Mouse (Mus musculus): ENCODE measurements around the gene Slc35f3. TPM values are rescaled to one million over a fixed set of nuclear protein-coding genes. Genes with fewer than 3 reads are reported as not detected.
A peak's percentile ranks its signal among the peaks of the same experiment; 100 is the strongest.

Slc35f3 gene
- 1.0 and 1.2 TPM in 2 replicates for polyA plus RNA-seq (2015; fragmentation: Nextera tagmentation; extraction: Ambion mirVana)

DNA sequence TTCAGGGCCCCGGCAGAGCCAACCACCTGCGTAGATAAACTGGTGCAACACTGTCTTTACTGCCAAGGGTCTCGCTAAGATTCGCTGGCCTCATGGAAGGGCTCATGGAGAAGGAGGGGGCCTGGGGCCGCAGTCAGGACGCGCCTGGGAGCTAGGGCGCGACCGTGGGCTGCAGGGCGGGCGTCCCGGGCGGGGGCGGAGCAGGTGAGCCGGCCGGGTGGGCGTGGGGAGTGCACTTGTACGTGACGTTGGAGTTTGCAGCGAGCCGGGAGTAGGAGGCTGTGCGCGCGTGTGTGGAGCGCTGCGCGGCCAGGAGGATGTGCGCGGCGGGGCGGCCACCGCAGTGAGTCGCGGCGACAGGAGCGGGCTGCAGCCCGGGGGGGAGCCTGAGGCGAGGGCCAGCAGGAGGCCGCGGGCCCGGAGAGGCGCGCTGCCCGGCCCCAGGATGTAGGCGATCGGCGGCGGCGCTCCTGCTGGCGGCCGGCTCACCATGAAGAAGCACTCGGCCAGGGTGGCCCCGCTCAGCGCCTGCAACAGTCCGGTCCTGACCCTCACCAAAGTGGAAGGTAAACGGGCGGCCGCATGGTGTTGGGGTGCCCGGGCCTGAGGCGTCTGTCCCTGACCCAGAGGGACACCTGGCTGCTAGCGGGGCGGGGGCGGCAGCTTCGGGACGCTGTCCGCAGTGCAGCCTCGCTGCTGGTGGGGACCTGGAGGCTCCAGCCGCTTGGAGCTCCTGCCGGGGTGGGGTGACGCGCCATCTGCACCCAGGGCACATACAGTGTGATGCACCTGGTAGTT lies at the start of gene Slc35f3:
TSS of gene Slc35f3 (plus strand) at position 263 of the 798 bp plus-strand sequence.
- peak within 1 kb of the TSS; percentile 56 for H3K4me3 ChIP-seq (replicated peaks; ENCODE audit: low read length)
- H3K27ac ChIP-seq (ENCODE audit: low read length): no peak within 1 kb of the TSS
- peak within 1 kb of the TSS; percentile 64 for H3K9ac ChIP-seq (replicated peaks; ENCODE audit: low read depth, low read length)
- peak; percentile 87 for ATAC-seq
- WGBS: under 1% methylated on average over 70 of the region's 72 CpGs
- peaks cover 6% of the 10 kb centered on the region for H3K4me1 ChIP-seq (replicated peaks; ENCODE audit: control insufficient read depth, insufficient read depth, low read length)
- no peaks in the 10 kb centered on the region for H3K36me3 ChIP-seq (ENCODE audit: control insufficient read depth, insufficient read depth)
- H3K4me2 ChIP-seq (ENCODE audit: low read length): peak within 1 kb of the TSS; percentile 99
- H3K27me3 ChIP-seq (replicated peaks; ENCODE audit: control insufficient read depth, insufficient read depth, low read length): peaks cover 12% of the 10 kb centered on the region
- H3K9me3 ChIP-seq (ENCODE audit: control insufficient read depth, low read length): no peaks in the 10 kb centered on the region

DNA sequence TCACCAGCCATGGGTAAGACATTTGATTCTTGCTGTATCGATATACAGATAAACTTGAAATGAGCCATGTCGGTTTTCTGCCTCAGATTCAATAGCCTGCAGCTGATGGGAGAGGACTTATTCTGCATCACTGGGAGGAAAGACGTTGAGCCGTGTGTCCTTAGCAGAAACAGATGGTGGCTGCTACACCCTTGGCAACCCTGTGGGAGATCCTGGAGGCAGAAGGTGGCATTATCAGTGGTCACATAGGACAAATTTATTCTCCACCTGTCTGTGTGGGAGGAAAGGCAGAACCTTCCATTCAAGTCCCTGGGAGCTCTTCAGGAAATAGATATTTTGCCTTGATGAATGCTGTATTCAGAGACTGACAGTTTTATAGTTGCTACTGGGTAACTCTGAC lies 47.9 kb upstream of the Slc35f3 start:
- 0 out of 2 replicates have a peak, but pooled peaks cover 2% of the 10 kb centered on the region for H3K4me1 ChIP-seq (replicated peaks; ENCODE audit: control insufficient read depth, insufficient read depth, low read length)
- H3K4me2 ChIP-seq (ENCODE audit: low read length): no peak overlapping the region
- no peak overlapping the region for H3K27ac ChIP-seq (ENCODE audit: low read length)
- H3K9me3 ChIP-seq (ENCODE audit: control insufficient read depth, low read length): no peaks in the 10 kb centered on the region
- no peaks in the 10 kb centered on the region for H3K27me3 ChIP-seq (replicated peaks; ENCODE audit: control insufficient read depth, insufficient read depth, low read length)
- 87% methylated on average over 4 of the region's 4 CpGs for WGBS
- no peaks in the 10 kb centered on the region for H3K36me3 ChIP-seq (ENCODE audit: control insufficient read depth, insufficient read depth)
- H3K9ac ChIP-seq (replicated peaks; ENCODE audit: low read depth, low read length): no peak overlapping the region
- ATAC-seq: no peak
- H3K4me3 ChIP-seq (replicated peaks; ENCODE audit: low read length): no peak overlapping the region

DNA sequence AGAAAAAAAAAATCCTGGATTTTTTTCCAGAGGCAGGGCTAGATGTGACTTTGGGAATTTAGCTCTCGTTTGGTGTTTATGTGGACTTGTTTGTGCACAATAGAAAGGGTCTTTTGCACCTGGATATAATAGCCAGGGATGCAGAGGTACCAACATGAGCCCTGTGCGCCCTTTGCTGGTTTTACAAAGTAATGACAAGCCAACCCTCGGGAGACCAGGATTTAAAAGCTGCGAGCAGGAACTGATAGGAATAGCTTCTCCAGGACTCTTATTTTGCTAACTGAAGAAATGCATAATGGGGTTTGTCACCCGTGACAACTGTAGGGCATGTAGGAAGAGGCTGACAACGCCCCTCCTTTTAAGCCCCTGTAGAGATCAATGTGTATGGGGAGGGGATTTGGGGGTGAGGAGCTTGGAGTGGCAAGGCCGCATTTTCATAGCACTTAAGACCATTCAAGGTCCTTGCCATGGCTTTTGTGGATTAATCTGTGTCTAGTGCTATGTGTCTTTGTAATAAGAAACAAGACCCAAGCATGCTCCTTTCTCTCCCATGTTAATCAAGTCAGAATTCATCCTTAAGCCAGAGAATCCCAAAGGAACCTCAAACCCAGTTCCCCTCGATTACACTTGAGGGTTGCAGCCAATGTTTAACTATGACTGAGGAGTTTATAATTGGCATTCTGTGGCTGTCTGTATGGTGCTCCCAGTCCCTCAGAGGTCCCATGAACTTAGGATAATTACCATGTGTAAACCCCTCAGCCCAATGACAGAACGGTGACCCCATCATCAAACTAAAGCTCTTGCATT lies 41.6 kb upstream of the Slc35f3 start:
- no peak overlapping the region for H3K27ac ChIP-seq (ENCODE audit: low read length)
- no peak for ATAC-seq
- peaks cover 2% of the 10 kb centered on the region; the same call in 1 of the 2 replicates for H3K4me1 ChIP-seq (replicated peaks; ENCODE audit: control insufficient read depth, insufficient read depth, low read length)
- WGBS: 16% methylated on average over 9 of the region's 9 CpGs
- H3K36me3 ChIP-seq (ENCODE audit: control insufficient read depth, insufficient read depth): no peaks in the 10 kb centered on the region
- no peak overlapping the region for H3K4me3 ChIP-seq (replicated peaks; ENCODE audit: low read length)
- H3K4me2 ChIP-seq (ENCODE audit: low read length): no peak overlapping the region
- H3K9ac ChIP-seq (replicated peaks; ENCODE audit: low read depth, low read length): no peak overlapping the region
- H3K27me3 ChIP-seq (replicated peaks; ENCODE audit: control insufficient read depth, insufficient read depth, low read length): no peaks in the 10 kb centered on the region
- H3K9me3 ChIP-seq (ENCODE audit: control insufficient read depth, low read length): no peaks in the 10 kb centered on the region

DNA sequence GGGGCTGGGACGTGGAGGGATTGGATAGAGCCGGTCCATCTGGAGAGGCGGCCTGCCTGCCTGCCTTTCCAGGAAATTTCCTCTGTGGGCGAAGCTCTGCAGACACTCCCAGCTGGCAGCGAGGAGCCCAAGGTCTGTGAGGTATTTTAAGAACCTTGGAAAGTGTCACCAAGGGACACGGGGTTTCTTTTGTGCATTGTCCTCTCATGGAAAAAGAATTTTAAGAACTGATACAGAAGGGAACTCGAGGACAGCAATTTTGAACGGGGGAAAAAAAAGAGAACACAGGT lies 41.0 kb upstream of the Slc35f3 start:
- no peak overlapping the region for H3K9ac ChIP-seq (replicated peaks; ENCODE audit: low read depth, low read length)
- H3K36me3 ChIP-seq (ENCODE audit: control insufficient read depth, insufficient read depth): no peaks in the 10 kb centered on the region
- H3K4me3 ChIP-seq (replicated peaks; ENCODE audit: low read length): no peak overlapping the region
- no peak for ATAC-seq
- no peaks in the 10 kb centered on the region for H3K27me3 ChIP-seq (replicated peaks; ENCODE audit: control insufficient read depth, insufficient read depth, low read length)
- no peak overlapping the region for H3K27ac ChIP-seq (ENCODE audit: low read length)
- no peaks in the 10 kb centered on the region for H3K9me3 ChIP-seq (ENCODE audit: control insufficient read depth, low read length)
- peaks cover 2% of the 10 kb centered on the region; the same call in 1 of the 2 replicates for H3K4me1 ChIP-seq (replicated peaks; ENCODE audit: control insufficient read depth, insufficient read depth, low read length)
- no peak overlapping the region for H3K4me2 ChIP-seq (ENCODE audit: low read length)
- WGBS: 42% methylated on average over 8 of the region's 8 CpGs

DNA sequence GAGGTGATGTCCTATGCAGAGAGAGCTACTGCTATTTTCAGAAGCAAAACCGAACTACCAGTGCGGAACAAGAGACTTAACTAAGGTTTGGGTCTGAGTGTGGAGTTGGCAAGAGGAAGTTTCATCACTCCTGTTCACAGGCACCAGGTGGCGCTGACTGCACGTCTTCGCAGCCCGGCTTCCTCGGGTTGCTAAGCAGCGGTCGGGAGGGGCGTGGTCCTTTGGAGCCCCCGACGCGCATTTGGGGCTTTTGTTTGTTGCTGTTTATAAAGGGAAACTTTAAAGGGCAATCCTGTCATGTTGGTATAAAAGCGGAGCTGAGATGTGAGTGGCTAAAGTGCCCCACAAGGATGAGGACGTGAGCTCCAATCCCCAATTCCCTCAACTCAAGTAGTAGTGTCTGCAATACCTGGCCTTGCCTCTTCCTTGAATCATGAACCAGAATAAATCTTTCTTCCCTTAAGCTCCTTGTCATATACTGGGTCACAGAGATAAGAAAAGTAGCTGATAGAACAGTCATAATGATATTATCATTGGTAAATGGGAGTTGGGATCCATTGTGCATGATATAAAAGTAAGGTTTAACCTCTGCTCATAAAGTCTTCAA lies 40.1 kb upstream of the Slc35f3 start:
- no peak overlapping the region for H3K9ac ChIP-seq (replicated peaks; ENCODE audit: low read depth, low read length)
- peak overlapping the region; percentile 27 for H3K4me3 ChIP-seq (replicated peaks; ENCODE audit: low read length)
- no peaks in the 10 kb centered on the region for H3K9me3 ChIP-seq (ENCODE audit: control insufficient read depth, low read length)
- peak overlapping the region; percentile 52 for H3K4me2 ChIP-seq (ENCODE audit: low read length)
- H3K36me3 ChIP-seq (ENCODE audit: control insufficient read depth, insufficient read depth): no peaks in the 10 kb centered on the region
- WGBS: 3% methylated on average over 15 of the region's 15 CpGs
- ATAC-seq: peak; percentile 82
- H3K27me3 ChIP-seq (replicated peaks; ENCODE audit: control insufficient read depth, insufficient read depth, low read length): no peaks in the 10 kb centered on the region
- no peak overlapping the region for H3K27ac ChIP-seq (ENCODE audit: low read length)
- peaks cover 2% of the 10 kb centered on the region; the same call in 1 of the 2 replicates for H3K4me1 ChIP-seq (replicated peaks; ENCODE audit: control insufficient read depth, insufficient read depth, low read length)

DNA sequence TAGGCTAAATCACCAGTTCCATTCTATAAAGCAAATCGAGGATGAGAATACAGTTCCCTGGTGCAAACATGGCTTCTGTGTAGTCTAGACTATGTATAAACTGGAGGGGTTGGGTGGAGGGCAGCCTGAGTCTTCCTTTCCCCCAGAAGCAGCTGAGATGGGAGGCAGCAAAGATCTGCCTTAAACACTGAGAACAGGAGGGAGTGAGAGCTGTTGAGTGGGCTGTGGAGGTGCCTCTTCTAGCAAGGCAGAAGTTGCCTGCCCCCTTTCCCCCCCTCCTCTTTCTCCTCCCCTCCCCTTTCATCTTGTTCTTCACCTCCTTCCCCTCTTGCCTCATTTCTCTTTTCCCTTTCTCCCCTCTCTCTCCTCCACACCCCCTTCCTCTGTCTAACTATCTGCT lies 33.2 kb upstream of the Slc35f3 start:
- Histone ChIP-seq H3K9ac (replicated peaks; ENCODE audit: low read depth, low read length) (no peak overlapping the region), H3K27me3 (replicated peaks; ENCODE audit: control insufficient read depth, insufficient read depth, low read length) (no peaks in the 10 kb centered on the region), H3K4me2 (ENCODE audit: low read length) (no peak overlapping the region), H3K4me1 (replicated peaks; ENCODE audit: control insufficient read depth, insufficient read depth, low read length) (no peaks in the 10 kb centered on the region), H3K36me3 (ENCODE audit: control insufficient read depth, insufficient read depth) (no peaks in the 10 kb centered on the region), H3K9me3 (ENCODE audit: control insufficient read depth, low read length) (no peaks in the 10 kb centered on the region), H3K4me3 (replicated peaks; ENCODE audit: low read length) (no peak overlapping the region), H3K27ac (ENCODE audit: low read length) (no peak overlapping the region)
- no peak for ATAC-seq
- WGBS: 77% methylated on average over 1 of the region's 1 CpGs

DNA sequence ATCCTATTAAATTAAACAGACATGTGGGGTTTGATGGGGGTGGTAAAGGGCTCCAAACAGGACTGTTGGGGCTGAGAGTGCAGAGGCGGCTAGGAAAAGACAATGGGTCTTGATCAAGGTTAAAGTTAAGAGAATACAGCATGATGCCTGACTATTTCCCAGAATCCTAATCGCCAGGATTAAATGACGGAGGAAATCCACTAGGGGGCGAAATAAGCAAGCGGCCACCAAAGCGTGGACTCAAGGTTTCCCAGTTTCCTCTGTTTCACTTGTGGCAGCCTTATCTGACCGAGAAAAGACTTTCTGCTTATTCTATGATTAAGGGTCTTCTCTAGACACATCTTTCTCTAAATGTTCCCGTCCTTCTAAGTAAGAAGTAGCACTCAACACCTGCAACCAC lies 31.2 kb upstream of the Slc35f3 start:
- no peak overlapping the region for H3K27ac ChIP-seq (ENCODE audit: low read length)
- no peak overlapping the region for H3K4me2 ChIP-seq (ENCODE audit: low read length)
- no peaks in the 10 kb centered on the region for H3K36me3 ChIP-seq (ENCODE audit: control insufficient read depth, insufficient read depth)
- WGBS: 34% methylated on average over 8 of the region's 8 CpGs
- no peak overlapping the region for H3K9ac ChIP-seq (replicated peaks; ENCODE audit: low read depth, low read length)
- no peaks in the 10 kb centered on the region for H3K27me3 ChIP-seq (replicated peaks; ENCODE audit: control insufficient read depth, insufficient read depth, low read length)
- H3K4me1 ChIP-seq (replicated peaks; ENCODE audit: control insufficient read depth, insufficient read depth, low read length): no peaks in the 10 kb centered on the region
- no peak overlapping the region for H3K4me3 ChIP-seq (replicated peaks; ENCODE audit: low read length)
- ATAC-seq: no peak
- H3K9me3 ChIP-seq (ENCODE audit: control insufficient read depth, low read length): no peaks in the 10 kb centered on the region

DNA sequence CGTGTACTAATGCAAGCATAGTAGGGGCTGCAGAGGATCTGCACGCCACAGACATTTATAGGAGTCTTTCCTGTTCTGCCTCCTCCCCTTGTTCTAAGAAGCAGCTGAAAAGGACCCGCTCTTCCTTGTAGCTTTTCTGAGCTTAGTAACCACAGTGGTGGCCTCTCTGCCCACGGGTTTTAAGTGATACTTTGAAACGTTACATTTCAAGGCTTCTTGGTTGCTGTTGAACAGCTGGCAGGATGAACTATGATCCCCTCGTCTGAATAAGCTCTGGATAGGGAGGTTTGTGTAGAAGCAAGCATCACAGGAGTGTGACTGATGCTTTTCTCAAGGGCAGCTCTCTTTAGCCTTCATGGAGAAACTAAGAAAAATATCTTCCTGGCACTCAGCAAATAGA lies 28.6 kb upstream of the Slc35f3 start:
- WGBS: 63% methylated on average over 6 of the region's 6 CpGs
- no peaks in the 10 kb centered on the region for H3K36me3 ChIP-seq (ENCODE audit: control insufficient read depth, insufficient read depth)
- no peak overlapping the region for H3K27ac ChIP-seq (ENCODE audit: low read length)
- H3K4me3 ChIP-seq (replicated peaks; ENCODE audit: low read length): no peak overlapping the region
- no peak overlapping the region for H3K9ac ChIP-seq (replicated peaks; ENCODE audit: low read depth, low read length)
- no peaks in the 10 kb centered on the region for H3K9me3 ChIP-seq (ENCODE audit: control insufficient read depth, low read length)
- no peaks in the 10 kb centered on the region for H3K4me1 ChIP-seq (replicated peaks; ENCODE audit: control insufficient read depth, insufficient read depth, low read length)
- H3K4me2 ChIP-seq (ENCODE audit: low read length): no peak overlapping the region
- ATAC-seq: no peak
- H3K27me3 ChIP-seq (replicated peaks; ENCODE audit: control insufficient read depth, insufficient read depth, low read length): no peaks in the 10 kb centered on the region

DNA sequence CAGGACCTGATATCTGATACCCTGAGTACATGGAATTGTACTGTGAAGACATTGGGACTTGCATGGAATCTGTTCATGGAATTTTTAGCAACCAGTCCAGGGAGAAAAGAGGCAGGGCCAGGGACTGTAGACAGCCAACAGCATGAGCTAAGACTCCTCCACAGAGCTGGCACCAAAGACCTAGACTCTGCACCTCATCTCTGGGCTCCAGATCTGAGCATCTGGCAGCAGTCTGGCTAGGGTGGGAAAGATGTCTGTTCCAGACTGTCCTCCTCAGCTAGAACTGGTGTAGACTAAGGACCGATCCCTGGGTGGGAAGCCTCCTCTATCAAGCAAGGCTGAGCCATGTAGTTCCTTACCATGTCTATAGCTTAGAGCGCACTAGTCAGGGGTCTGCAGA lies 25.9 kb upstream of the Slc35f3 start:
- Histone ChIP-seq H3K4me2 (ENCODE audit: low read length) (no peak overlapping the region), H3K36me3 (ENCODE audit: control insufficient read depth, insufficient read depth) (no peaks in the 10 kb centered on the region), H3K9me3 (ENCODE audit: control insufficient read depth, low read length) (no peaks in the 10 kb centered on the region), H3K4me1 (replicated peaks; ENCODE audit: control insufficient read depth, insufficient read depth, low read length) (no peaks in the 10 kb centered on the region), H3K9ac (replicated peaks; ENCODE audit: low read depth, low read length) (no peak overlapping the region), H3K4me3 (replicated peaks; ENCODE audit: low read length) (no peak overlapping the region), H3K27me3 (replicated peaks; ENCODE audit: control insufficient read depth, insufficient read depth, low read length) (no peaks in the 10 kb centered on the region), H3K27ac (ENCODE audit: low read length) (no peak overlapping the region)
- WGBS: 96% methylated on average over 2 of the region's 2 CpGs
- ATAC-seq: no peak

Measured in forebrain, embryonic 16.5 days (tissue).